Comparison of ENCODE assay signal across 15 mouse cellular contexts in genomic region chr12:4020505-4020904, GRCm38 (mm10). TPM values are rescaled to one million over a fixed set of nuclear protein-coding genes. Genes with fewer than 3 reads are reported as not detected.
DNase-seq lines count a peak whose midpoint lies in the region; ATAC-seq lines count a peak whose summit lies in the region.
"Had no signal": no experiment of that assay in that cellular context is flagged by ENCODE, and none has a peak within 500 bp of the region (broad histone marks: within the 10 kb centered on the region; RNA-seq: fewer than 3 reads in every experiment).

No protein-coding gene starts in this region.

- peak; percentile 57 to 72 for DNase-seq in heart, adult 18-20 months
- DNase-seq in heart, postnatal 25 days (ENCODE audit: low spot score), result no peak
- DNase-seq in brain, adult 2 months (ENCODE audit: low read depth, low spot score), result peak; percentile 71
- peak; percentile 91 for DNase-seq in heart, embryonic 10.5 days (ENCODE audit: low spot score)
- no peak for DNase-seq in hindbrain, embryonic 14.5 days (ENCODE audit: low spot score)
- no peak for DNase-seq in spleen, adult 12 weeks (ENCODE audit: low spot score)
- no peak for DNase-seq in spleen, postnatal 10 days (ENCODE audit: low spot score in 2 of 2)
- DNase-seq in B cell, adult 2 months, result no peak
- DNase-seq: cerebellum, postnatal 14 days; forebrain, postnatal 0 days; thymus, postnatal 36 days had no signal

- no peak overlapping the region for H3K4me2 ChIP-seq in hindbrain, embryonic 14.5 days (replicated peaks)
- H3K4me2 ChIP-seq: embryonic facial prominence, embryonic 15.5 days; kidney, embryonic 15.5 days; liver, embryonic 12.5 days had no signal

- no peaks in the 10 kb centered on the region for H3K36me3 ChIP-seq in heart, embryonic 10.5 days
- no peaks in the 10 kb centered on the region for H3K36me3 ChIP-seq in hindbrain, embryonic 14.5 days (replicated peaks; ENCODE audit: control insufficient read depth, insufficient read depth)
- H3K36me3 ChIP-seq: embryonic facial prominence, embryonic 15.5 days; kidney, embryonic 15.5 days; liver, embryonic 12.5 days had no signal

- peaks cover 42% of the 10 kb centered on the region for H3K4me1 ChIP-seq in heart, embryonic 10.5 days
- H3K4me1 ChIP-seq in hindbrain, embryonic 14.5 days (replicated peaks; ENCODE audit: control insufficient read depth, insufficient read depth, low read length), result peaks cover 11% of the 10 kb centered on the region; the same call in 1 of the 2 replicates
- H3K4me1 ChIP-seq: kidney, embryonic 15.5 days; liver, embryonic 12.5 days had no signal

- no peaks in the 10 kb centered on the region for H3K27me3 ChIP-seq in heart, embryonic 10.5 days (ENCODE audit: insufficient read depth, poor library complexity, severe bottlenecking)
- no peaks in the 10 kb centered on the region for H3K27me3 ChIP-seq in hindbrain, embryonic 14.5 days (ENCODE audit: control insufficient read depth, insufficient read depth, low read length)
- H3K27me3 ChIP-seq: embryonic facial prominence, embryonic 15.5 days; kidney, embryonic 15.5 days had no signal

- ATAC-seq in hindbrain, embryonic 14.5 days (ENCODE audit: low FRiP score), result peak; percentile 25; the same call in 1 of the 2 replicates
- ATAC-seq: forebrain, postnatal 0 days; liver, embryonic 12.5 days; Patski had no signal

- peak overlapping the region; percentile 23; the same call in 1 of the 2 replicates for H3K27ac ChIP-seq in heart, embryonic 10.5 days
- H3K27ac ChIP-seq in hindbrain, embryonic 14.5 days, result no peak overlapping the region
- H3K27ac ChIP-seq: embryonic facial prominence, embryonic 15.5 days; kidney, embryonic 15.5 days; liver, embryonic 12.5 days had no signal

- no peak overlapping the region for H3K9ac ChIP-seq in hindbrain, embryonic 14.5 days
- H3K9ac ChIP-seq: embryonic facial prominence, embryonic 15.5 days; forebrain, postnatal 0 days; kidney, embryonic 15.5 days; liver, embryonic 12.5 days had no signal

- intact Hi-C loops in heart, postnatal 25 days (cut with DNase I), result no loop called here

- no peaks in the 10 kb centered on the region for H3K9me3 ChIP-seq in heart, embryonic 10.5 days
- no peaks in the 10 kb centered on the region for H3K9me3 ChIP-seq in hindbrain, embryonic 14.5 days (ENCODE audit: control insufficient read depth, low read length)
- H3K9me3 ChIP-seq: embryonic facial prominence, embryonic 15.5 days; kidney, embryonic 15.5 days; liver, embryonic 12.5 days had no signal

- 33% methylated on average over 8 of the region's 8 CpGs for WGBS in heart, embryonic 10.5 days
- WGBS in hindbrain, embryonic 14.5 days, result 39% methylated on average over 8 of the region's 8 CpGs

- H3K4me3 ChIP-seq in heart, embryonic 10.5 days, result no peak overlapping the region
- no peak overlapping the region for H3K4me3 ChIP-seq in hindbrain, embryonic 14.5 days (replicated peaks; ENCODE audit: low read length)
- H3K4me3 ChIP-seq: embryonic facial prominence, embryonic 15.5 days; kidney, embryonic 15.5 days; liver, embryonic 12.5 days had no signal

RNA-seq across cellular contexts. Expression of gene Efr3b, which starts 18.2 kb away (rescaled TPM):
- 10 to 100 TPM in 1 of 2 experiments, 1 to 10 TPM in 1; 5.2 to 11.0 TPM for total RNA-seq in heart, adult 18-20 months (2021)
- total RNA-seq in heart, postnatal 25 days (2021), result 1 to 10 TPM; 7.3 to 7.9 TPM
- polyA plus RNA-seq in heart, embryonic 10.5 days (2016; fragmentation: Nextera tagmentation; extraction: Ambion mirVana), result 9.9 and 16.0 TPM in 2 replicates
- polyA plus RNA-seq in hindbrain, embryonic 14.5 days (2014; fragmentation: Nextera tagmentation; extraction: Ambion mirVana), result 35.9 and 36.7 TPM in 2 replicates

Comparison
In these comparisons a context has a peak if more than half of its experiments do, and no peak if none do; other contexts are left out.
1. DNase-seq: peak in heart, adult 18-20 months (2 of 2), brain, adult 2 months (single experiment) and heart, embryonic 10.5 days (single experiment); none in heart, postnatal 25 days (single experiment), hindbrain, embryonic 14.5 days (single experiment), spleen, adult 12 weeks (single experiment), spleen, postnatal 10 days (0 of 2) and B cell, adult 2 months (0 of 2).